Mouse (Mus musculus) ES-Bruce4 (cell line): Measurements from ENCODE around the gene Lca5l. TPM values are rescaled to one million over a fixed set of nuclear protein-coding genes. Genes with fewer than 3 reads are reported as not detected.

ENCODE experiments used
- H3K27ac ChIP-seq: 2 replicates; pipeline ENCODE4 v1.5.1; 2012; ENCODE audit warnings: low read length, inconsistent platforms; ENCODE audit not compliant: insufficient read depth
- H3K27me3 ChIP-seq: 2 replicates; pipeline ENCODE4 v1.6.1; 2012; ENCODE audit warnings: mild to moderate bottlenecking, low read length, inconsistent platforms; ENCODE audit not compliant: control insufficient read depth, poor library complexity, insufficient read depth, severe bottlenecking
- H3K36me3 ChIP-seq: 2 replicates; pipeline ENCODE4 v1.6.1; 2012; ENCODE audit warnings: inconsistent platforms, mild to moderate bottlenecking, low read length, moderate library complexity; ENCODE audit not compliant: control insufficient read depth, poor library complexity, insufficient read depth, severe bottlenecking
- H3K4me1 ChIP-seq: one replicate; pipeline ENCODE4 v1.8.1; 2011; ENCODE audit warnings: low read length; ENCODE audit not compliant: control insufficient read depth, insufficient read depth
- H3K4me3 ChIP-seq: 2 replicates; pipeline ENCODE4 v1.5.1; 2011; ENCODE audit warnings: low read depth, mild to moderate bottlenecking, low read length
- H3K9ac ChIP-seq: 2 replicates; pipeline ENCODE4 v1.6.1; 2012; ENCODE audit warnings: low read depth, mild to moderate bottlenecking, inconsistent platforms; ENCODE audit not compliant: poor library complexity, severe bottlenecking
- H3K9me3 ChIP-seq: replicated peaks from 2 replicates; pipeline ENCODE4 v1.6.1; 2012; ENCODE audit warnings: mild to moderate bottlenecking, low read length, inconsistent platforms; ENCODE audit not compliant: control insufficient read depth, poor library complexity, insufficient read depth, severe bottlenecking
- CTCF ChIP-seq: IDR thresholded peaks from one replicate; pipeline ENCODE4 v1.8.1; 2011; ENCODE audit warnings: low read depth, low read length
- EP300 ChIP-seq: IDR thresholded peaks from 2 replicates; pipeline ENCODE4 v1.6.1; 2011; ENCODE audit warnings: low read depth, low read length; ENCODE audit not compliant: insufficient read depth
- POLR2A ChIP-seq: IDR thresholded peaks from one replicate; pipeline ENCODE4 v1.8.1; 2011; ENCODE audit warnings: low read length; ENCODE audit not compliant: insufficient read depth
- polyA plus RNA-seq: library from polyadenylated mRNA; stranded (reverse); fragments of >200 nt; gene quantifications from 2 replicates; pipeline ENCODE4 v1.2.4, GENCODE M21; 2011; ENCODE audit warnings: low read depth; ENCODE audit not compliant: missing spikeins, insufficient read depth, insufficient read length

Lca5l gene
- polyA plus RNA-seq, 1 experiment = 0.25 TPM

GRCm38 (mm10) chr16:96179156-96179555 lies 12.9 kb downstream of the Lca5l start:
- no peak for TF ChIP-seq CTCF
- TF ChIP-seq POLR2A = no peak
- TF ChIP-seq EP300 = no peak
- no peaks in the 10 kb centered on the region for H3K4me1 ChIP-seq

GRCm38 (mm10) chr16:96175399-96175798 lies 16.7 kb downstream of the Lca5l start:
- no peaks in the 10 kb centered on the region for H3K4me1 ChIP-seq
- H3K4me3 ChIP-seq = no peak overlapping the region
- no peak overlapping the region for H3K9ac ChIP-seq
- H3K27me3 ChIP-seq = no peaks in the 10 kb centered on the region
- H3K9me3 ChIP-seq = peaks cover 3% of the 10 kb centered on the region; the same call in 1 of the 2 replicates
- H3K27ac ChIP-seq = no peak overlapping the region
- no peaks in the 10 kb centered on the region for H3K36me3 ChIP-seq
- TF ChIP-seq POLR2A (no peak), EP300 (no peak), CTCF (no peak)

More at GRCm38 (mm10) chr16:96179156-96179555, 12.9 kb downstream of the Lca5l start:
- Histone ChIP-seq H3K27ac (no peak overlapping the region), H3K9me3 (peaks cover 3% of the 10 kb centered on the region; the same call in 1 of the 2 replicates), H3K27me3 (no peaks in the 10 kb centered on the region), H3K9ac (no peak overlapping the region), H3K36me3 (no peaks in the 10 kb centered on the region), H3K4me3 (no peak overlapping the region)

GRCm38 (mm10) chr16:96173648-96174047 lies 18.4 kb downstream of the Lca5l start:
- Histone ChIP-seq H3K4me1 (no peaks in the 10 kb centered on the region), H3K27me3 (no peaks in the 10 kb centered on the region), H3K9me3 (0 out of 2 replicates have a peak, but pooled peaks cover under 1% of the 10 kb centered on the region), H3K27ac (no peak overlapping the region), H3K4me3 (no peak overlapping the region), H3K9ac (no peak overlapping the region), H3K36me3 (no peaks in the 10 kb centered on the region)
- TF ChIP-seq EP300 = no peak
- TF ChIP-seq POLR2A = no peak
- TF ChIP-seq CTCF = no peak

- TF ChIP-seq CTCF (no peak), POLR2A (no peak), EP300 (no peak)
- no peak overlapping the region for H3K4me3 ChIP-seq
- no peaks in the 10 kb centered on the region for H3K4me1 ChIP-seq
- no peaks in the 10 kb centered on the region for H3K27me3 ChIP-seq
- H3K9me3 ChIP-seq = no peaks in the 10 kb centered on the region; the same call in 1 of the 2 replicates
- H3K9ac ChIP-seq = no peak overlapping the region
- no peak overlapping the region for H3K27ac ChIP-seq
- H3K36me3 ChIP-seq = no peaks in the 10 kb centered on the region
Measured at GRCm38 (mm10) chr16:96168837-96169236, 23.2 kb downstream of the Lca5l start.

- Histone ChIP-seq H3K4me1 (no peaks in the 10 kb centered on the region), H3K27me3 (no peaks in the 10 kb centered on the region), H3K9ac (no peak overlapping the region), H3K4me3 (no peak overlapping the region), H3K27ac (no peak overlapping the region), H3K9me3 (no peaks in the 10 kb centered on the region; the same call in 1 of the 2 replicates), H3K36me3 (no peaks in the 10 kb centered on the region)
- TF ChIP-seq POLR2A (no peak), CTCF (no peak), EP300 (no peak)
Measured at GRCm38 (mm10) chr16:96165723-96166264, 26.3 kb downstream of the Lca5l start.

GRCm38 (mm10) chr16:96161336-96161735 lies 30.7 kb downstream of the Lca5l start:
- H3K27me3 ChIP-seq = no peaks in the 10 kb centered on the region
- no peaks in the 10 kb centered on the region for H3K4me1 ChIP-seq
- H3K9me3 ChIP-seq = no peaks in the 10 kb centered on the region
- no peak overlapping the region for H3K4me3 ChIP-seq
- H3K9ac ChIP-seq = no peak overlapping the region
- TF ChIP-seq CTCF (no peak), POLR2A (no peak)
- H3K36me3 ChIP-seq = no peaks in the 10 kb centered on the region
- no peak overlapping the region for H3K27ac ChIP-seq
